Mouse (Mus musculus) embryonic facial prominence, embryonic 15.5 days (tissue): ENCODE results near the gene Pemt. TPM values are rescaled to one million over a fixed set of nuclear protein-coding genes. Genes with fewer than 3 reads are reported as not detected.
A peak's percentile ranks its signal among the peaks of the same experiment; 100 is the strongest.
"Not testable (repeated sequence)": the region's sequence is repeated elsewhere in the genome, so short reads cannot be mapped to it uniquely, and the experiment has no call there.

ENCODE experiments used
- ATAC-seq: fragments of 200-750 bp; cut with Nextera tagmentation; 2 replicates; pipeline ENCODE4 v1.8.0; 2017; ENCODE audit warnings: low read depth, moderate TSS enrichment; ENCODE audit not compliant: insufficient number of reproducible peaks, low FRiP score, low TSS enrichment
- H3K27ac ChIP-seq: fragments of 300-500 bp; sonication (generic); replicated peaks from 2 replicates; pipeline ENCODE4 v1.5.1; 2015; ENCODE audit warnings: mild to moderate bottlenecking, inconsistent platforms
- H3K27me3 ChIP-seq: fragments of 300-500 bp; sonication (generic); 2 replicates; pipeline ENCODE4 v1.6.1; 2015; ENCODE audit warnings: inconsistent platforms
- H3K36me3 ChIP-seq: fragments of 300-500 bp; sonication (generic); 2 replicates; pipeline ENCODE4 v1.6.1; 2015; ENCODE audit warnings: mild to moderate bottlenecking, inconsistent platforms
- H3K4me1 ChIP-seq: fragments of 300-500 bp; sonication (generic); 2 replicates; pipeline ENCODE4 v1.6.1; 2015; ENCODE audit warnings: inconsistent platforms
- H3K4me2 ChIP-seq: fragments of 300-500 bp; sonication (generic); replicated peaks from 2 replicates; pipeline ENCODE4 v1.6.1; 2015; ENCODE audit warnings: mild to moderate bottlenecking, inconsistent platforms
- H3K4me3 ChIP-seq: fragments of 300-500 bp; sonication (generic); replicated peaks from 2 replicates; pipeline ENCODE4 v1.5.1; 2015; ENCODE audit warnings: mild to moderate bottlenecking, inconsistent platforms
- H3K9ac ChIP-seq: fragments of 300-500 bp; sonication (generic); 2 replicates; pipeline ENCODE4 v1.6.1; 2015; ENCODE audit warnings: inconsistent platforms
- H3K9me3 ChIP-seq: fragments of 300-500 bp; sonication (generic); replicated peaks from 2 replicates; pipeline ENCODE4 v1.6.1; 2016; ENCODE audit warnings: inconsistent platforms
- WGBS: fragments of 180-500 bp; shearing (Covaris S2); methylation state at CpG from one replicate; pipeline ENCODE4 v1.1.7; 2015; 5-methylcytosine and 5-hydroxymethylcytosine counted together
- polyA plus RNA-seq: library from polyadenylated mRNA; unstranded; fragments of >200 nt; fragmentation: Nextera tagmentation; extraction: Ambion mirVana; gene quantifications from 2 replicates; pipeline ENCODE4 v1.2.1, GENCODE M21; 2015

The Pemt gene
- polyA plus RNA-seq, 1 experiment from 2014 or later, result 5.9 TPM

DNA sequence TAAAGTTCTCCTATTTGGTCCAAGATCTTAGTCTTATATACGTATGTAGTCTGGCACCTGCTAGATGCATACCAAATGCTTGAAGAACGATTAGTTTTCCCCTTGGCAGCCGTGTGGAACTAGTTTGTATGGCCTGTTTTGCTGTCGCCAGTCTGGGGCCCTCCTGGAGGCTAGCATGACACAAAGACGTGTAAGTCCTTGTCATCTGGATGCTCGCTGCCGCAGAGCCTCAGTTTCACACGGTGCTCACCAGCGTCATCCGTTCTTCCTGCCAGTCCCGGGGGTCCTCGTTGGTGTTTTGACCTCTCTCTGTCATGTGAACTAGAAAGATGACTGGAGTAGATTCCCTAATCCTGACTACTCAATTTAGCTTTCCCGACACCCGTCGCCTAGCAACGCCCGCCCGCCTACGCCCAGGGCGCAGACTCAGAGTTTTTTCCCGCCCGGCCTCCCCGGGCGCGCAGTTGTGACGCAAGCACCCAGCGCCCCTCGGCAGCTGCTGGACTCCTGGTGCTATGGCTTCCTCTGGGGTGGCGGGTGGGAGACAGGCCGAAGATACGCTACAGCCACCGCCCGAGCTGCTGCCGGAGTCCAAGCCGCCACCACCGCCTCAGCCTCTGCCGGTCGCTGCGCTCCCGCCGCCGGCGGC lies 98.4 kb downstream of the Pemt start, which contains the start of gene Med9:
Gene Med9 (plus strand): TSS at position 455 of the 649 bp plus-strand sequence.
- no peaks in the 10 kb centered on the region for H3K9me3 ChIP-seq

DNA sequence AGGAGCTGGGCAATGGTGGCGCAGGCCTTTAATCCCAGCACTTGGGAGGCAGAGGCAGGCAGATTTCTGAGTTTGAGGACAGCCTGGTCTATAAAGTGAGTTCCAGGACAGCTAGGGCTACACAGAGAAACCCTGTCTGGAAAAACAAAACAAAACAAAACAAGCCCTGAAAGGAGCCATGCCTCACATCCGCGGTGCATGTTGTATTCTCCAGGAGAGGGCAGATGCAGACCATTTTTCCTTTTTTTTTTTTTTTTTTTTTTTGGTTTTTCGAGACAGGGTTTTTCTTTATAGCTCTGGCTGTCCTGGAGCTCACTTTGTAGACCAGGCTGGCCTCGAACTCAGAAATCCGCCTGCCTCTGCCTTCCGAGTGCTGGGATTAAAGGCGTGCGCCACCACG lies 101.4 kb downstream of the Pemt start:
- not testable (repeated sequence) for H3K27ac ChIP-seq, ATAC-seq, H3K9me3 ChIP-seq, H3K4me3 ChIP-seq, H3K27me3 ChIP-seq, H3K9ac ChIP-seq, H3K36me3 ChIP-seq, H3K4me2 ChIP-seq
- WGBS, result 84% methylated on average over 10 of the region's 10 CpGs
- H3K4me1 ChIP-seq, result peaks cover 11% of the 10 kb centered on the region

More for the DNA sequence above, 98.4 kb downstream of the Pemt start, which contains the start of gene Med9:
- Histone ChIP-seq H3K9ac (peak within 1 kb of the TSS; percentile 99), H3K4me3 (peak within 1 kb of the TSS; percentile 99), H3K36me3 (peaks cover 8% of the 10 kb centered on the region; the same call in 1 of the 2 replicates), H3K27me3 (no peaks in the 10 kb centered on the region), H3K27ac (peak within 1 kb of the TSS; percentile 80), H3K4me1 (peaks cover 11% of the 10 kb centered on the region), H3K4me2 (peak within 1 kb of the TSS; percentile 81)
- peak; percentile 94 for ATAC-seq
- WGBS, result under 1% methylated on average over 43 of the region's 43 CpGs

DNA sequence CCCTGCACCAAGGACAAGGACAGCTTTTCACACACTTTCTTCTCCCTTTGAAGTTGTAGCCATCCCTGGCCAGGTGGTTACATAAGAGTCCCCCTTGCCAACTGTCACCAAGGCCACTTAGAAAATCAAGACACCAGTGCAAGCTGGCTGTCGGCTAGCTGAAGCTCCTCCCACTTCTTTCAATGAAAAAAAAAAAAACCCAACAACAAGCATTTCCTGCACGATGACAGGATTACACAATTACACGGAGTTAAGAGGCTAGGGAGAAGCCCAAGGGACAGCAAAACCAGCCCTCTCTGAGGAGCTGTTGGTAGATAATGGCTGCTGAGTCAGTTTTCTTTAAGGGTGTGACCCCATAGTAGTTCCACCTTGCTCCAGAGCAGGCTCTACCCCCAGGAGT lies 104.9 kb downstream of the Pemt start:
- H3K4me3 ChIP-seq, result no peak overlapping the region
- H3K27ac ChIP-seq, result no peak overlapping the region
- no peaks in the 10 kb centered on the region for H3K36me3 ChIP-seq
- H3K4me1 ChIP-seq, result no peaks in the 10 kb centered on the region
- no peak overlapping the region for H3K9ac ChIP-seq
- WGBS, result 11% methylated on average over 3 of the region's 3 CpGs
- H3K4me2 ChIP-seq, result no peak overlapping the region
- H3K9me3 ChIP-seq, result no peaks in the 10 kb centered on the region
- H3K27me3 ChIP-seq, result no peaks in the 10 kb centered on the region
- ATAC-seq, result no peak

DNA sequence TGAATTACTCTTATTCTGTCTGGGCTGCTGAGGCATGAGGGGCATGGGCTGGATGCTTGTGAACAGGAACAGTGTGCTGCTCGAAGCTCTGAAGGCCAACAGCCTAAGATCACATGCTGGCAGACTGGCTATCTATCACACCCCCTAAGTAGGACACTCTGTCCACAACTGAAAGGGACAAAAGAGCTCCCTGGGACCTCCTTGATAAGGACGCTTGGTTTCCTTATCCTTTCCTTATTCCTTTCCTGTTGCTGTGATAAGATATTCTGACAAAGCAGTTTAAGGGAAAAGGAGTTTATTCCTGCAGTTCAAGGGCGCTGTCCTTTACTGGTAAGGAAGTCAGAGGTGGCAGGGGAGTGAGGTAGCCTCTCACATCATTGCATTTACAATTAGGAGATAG lies 105.6 kb downstream of the Pemt start:
- Histone ChIP-seq H3K4me2 (no peak overlapping the region), H3K27ac (no peak overlapping the region), H3K9me3 (no peaks in the 10 kb centered on the region), H3K4me3 (no peak overlapping the region), H3K9ac (no peak overlapping the region), H3K4me1 (no peaks in the 10 kb centered on the region), H3K36me3 (no peaks in the 10 kb centered on the region), H3K27me3 (no peaks in the 10 kb centered on the region)
- ATAC-seq, result no peak
- 67% methylated on average over 3 of the region's 3 CpGs for WGBS

DNA sequence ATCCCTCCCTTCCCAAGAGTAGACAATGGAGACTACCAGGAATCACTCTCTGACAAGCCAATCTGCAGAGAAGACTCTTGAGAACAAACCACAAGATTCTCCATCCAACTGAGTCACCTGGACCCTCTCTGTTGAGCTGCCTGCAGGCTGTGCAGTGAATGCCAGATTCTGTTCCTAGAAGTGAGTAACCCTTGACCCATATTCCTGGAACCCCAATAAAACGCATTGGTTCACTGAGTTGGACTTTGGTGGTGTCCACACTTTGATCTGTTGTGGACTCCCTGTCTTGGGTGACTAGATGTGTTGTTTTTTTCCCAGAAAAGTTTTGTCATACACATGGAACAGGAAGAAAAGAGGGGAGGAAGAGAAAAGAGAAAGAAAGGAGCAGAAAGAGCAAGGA lies 106.5 kb downstream of the Pemt start:
- Histone ChIP-seq H3K4me1 (no peaks in the 10 kb centered on the region), H3K9ac (no peak overlapping the region), H3K4me3 (no peak overlapping the region), H3K4me2 (no peak overlapping the region), H3K9me3 (no peaks in the 10 kb centered on the region), H3K36me3 (no peaks in the 10 kb centered on the region), H3K27me3 (no peaks in the 10 kb centered on the region), H3K27ac (no peak overlapping the region)
- ATAC-seq, result no peak
- 60% methylated on average over 1 of the region's 1 CpGs for WGBS

DNA sequence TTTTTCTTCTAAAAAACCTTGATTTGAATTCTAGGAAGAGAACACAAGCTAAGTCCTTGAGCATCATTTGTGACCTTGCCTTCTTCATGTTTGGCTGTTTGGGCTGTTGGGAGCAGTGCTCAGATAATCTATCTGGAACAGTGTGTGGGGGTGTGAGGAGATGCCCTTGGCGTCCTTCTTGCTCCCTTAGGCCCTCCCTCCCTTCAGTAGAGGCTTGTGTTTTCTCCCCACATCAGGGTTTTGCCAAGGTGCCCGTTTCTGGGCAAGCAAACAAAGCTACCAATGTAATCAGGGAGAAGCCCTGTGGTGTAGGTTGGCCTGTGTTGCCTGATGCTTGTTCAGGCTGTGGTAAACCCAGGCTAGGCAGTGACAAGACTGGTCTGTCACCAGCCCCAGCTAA lies 108.7 kb downstream of the Pemt start:
- no peaks in the 10 kb centered on the region for H3K9me3 ChIP-seq
- no peak overlapping the region for H3K4me3 ChIP-seq
- 42% methylated on average over 2 of the region's 2 CpGs for WGBS
- H3K27ac ChIP-seq, result no peak overlapping the region
- no peak overlapping the region for H3K9ac ChIP-seq
- H3K36me3 ChIP-seq, result no peaks in the 10 kb centered on the region
- ATAC-seq, result no peak
- H3K4me1 ChIP-seq, result no peaks in the 10 kb centered on the region
- H3K27me3 ChIP-seq, result no peaks in the 10 kb centered on the region
- no peak overlapping the region for H3K4me2 ChIP-seq

DNA sequence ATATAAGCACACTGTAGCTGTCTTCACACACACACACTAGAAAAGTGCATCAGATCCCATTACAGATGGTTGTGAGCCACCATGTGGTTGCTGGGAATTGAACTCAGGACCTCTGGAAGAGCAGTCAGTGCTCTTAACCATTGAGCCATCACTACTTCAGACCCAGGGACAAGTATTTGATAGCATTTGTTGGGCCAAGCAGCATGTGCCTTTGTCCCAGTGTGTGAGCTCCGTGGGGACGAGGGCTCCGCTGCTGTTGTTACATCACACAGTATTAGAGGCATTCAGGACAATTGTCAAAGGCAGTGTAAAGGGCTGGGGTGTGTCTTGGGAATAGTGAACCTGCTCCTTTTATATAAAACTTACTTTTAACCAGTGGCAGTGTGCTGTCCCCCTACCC lies 109.3 kb downstream of the Pemt start:
- ATAC-seq, result no peak
- no peaks in the 10 kb centered on the region for H3K4me1 ChIP-seq
- no peak overlapping the region for H3K4me3 ChIP-seq
- WGBS, result 69% methylated on average over 3 of the region's 3 CpGs
- H3K9ac ChIP-seq, result no peak overlapping the region
- no peaks in the 10 kb centered on the region for H3K36me3 ChIP-seq
- no peak overlapping the region for H3K4me2 ChIP-seq
- H3K27me3 ChIP-seq, result no peaks in the 10 kb centered on the region
- H3K27ac ChIP-seq, result no peak overlapping the region
- H3K9me3 ChIP-seq, result no peaks in the 10 kb centered on the region

DNA sequence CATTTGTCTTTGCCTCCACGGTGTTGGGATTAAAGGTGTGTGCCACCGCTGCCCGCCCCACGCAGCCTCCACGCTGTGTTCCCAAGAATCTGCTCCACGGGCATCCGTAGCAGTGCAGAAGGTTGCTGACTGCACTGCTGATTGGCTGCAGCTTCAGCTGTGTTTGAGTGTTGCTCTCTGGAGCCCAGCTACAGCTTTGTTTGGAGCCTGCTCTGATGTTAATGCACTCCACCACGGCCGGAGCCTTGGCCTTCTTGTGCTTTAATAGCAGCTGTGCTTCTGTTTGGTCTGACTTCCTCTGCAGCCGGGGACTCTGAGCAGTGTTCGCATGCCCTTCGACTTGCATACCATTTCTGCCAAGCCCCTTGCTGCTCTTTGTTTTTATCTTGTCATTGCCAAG lies 112.3 kb downstream of the Pemt start:
- H3K9ac ChIP-seq, result no peak overlapping the region
- WGBS, result 48% methylated on average over 12 of the region's 12 CpGs
- H3K27me3 ChIP-seq, result 0 out of 2 replicates have a peak, but pooled peaks cover 7% of the 10 kb centered on the region
- no peaks in the 10 kb centered on the region for H3K36me3 ChIP-seq
- H3K9me3 ChIP-seq, result no peaks in the 10 kb centered on the region
- no peak for ATAC-seq
- H3K4me1 ChIP-seq, result no peaks in the 10 kb centered on the region
- no peak overlapping the region for H3K4me3 ChIP-seq
- no peak overlapping the region for H3K4me2 ChIP-seq
- no peak overlapping the region for H3K27ac ChIP-seq

DNA sequence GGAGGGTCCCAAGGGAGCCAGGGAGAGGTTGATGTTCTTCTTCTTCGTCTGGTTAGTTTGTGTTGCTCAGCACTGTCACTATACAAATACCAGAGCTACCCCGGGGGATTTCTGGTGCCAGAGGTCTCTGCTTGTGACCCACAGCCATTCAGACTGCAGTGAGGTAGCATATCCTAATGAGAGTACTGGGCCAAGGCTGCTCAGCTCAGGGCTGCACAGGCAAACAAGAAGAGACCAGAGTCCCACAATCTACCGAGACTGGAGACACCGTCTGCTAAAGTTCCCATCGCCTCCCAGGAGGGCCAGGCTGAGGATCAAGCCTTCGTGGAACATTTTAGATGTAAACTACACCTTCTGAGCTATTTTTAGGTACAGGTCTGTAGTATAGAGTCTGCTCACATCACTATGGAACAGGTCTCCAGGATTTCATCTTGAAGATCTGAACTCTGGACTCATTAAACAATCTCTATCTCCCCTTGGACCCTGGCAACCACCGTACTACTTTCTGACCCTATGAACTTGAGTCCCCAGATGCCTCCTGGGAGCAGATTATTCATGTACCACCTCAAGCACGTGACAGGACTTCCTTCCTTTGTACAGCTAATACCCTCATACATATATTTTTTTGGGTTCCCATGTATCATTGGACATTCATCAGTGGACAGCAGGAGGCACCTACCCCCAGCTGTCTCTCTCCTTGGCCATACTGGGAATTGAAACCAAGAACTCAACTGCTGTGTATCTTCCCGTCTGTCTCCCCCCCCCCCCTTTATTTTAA lies 113.5 kb downstream of the Pemt start:
- Histone ChIP-seq H3K36me3 (no peaks in the 10 kb centered on the region), H3K27ac (no peak overlapping the region), H3K4me3 (no peak overlapping the region), H3K4me2 (no peak overlapping the region), H3K9ac (no peak overlapping the region), H3K27me3 (0 out of 2 replicates have a peak, but pooled peaks cover 7% of the 10 kb centered on the region), H3K4me1 (no peaks in the 10 kb centered on the region), H3K9me3 (no peaks in the 10 kb centered on the region)
- ATAC-seq, result no peak
- WGBS, result 67% methylated on average over 9 of the region's 9 CpGs

DNA sequence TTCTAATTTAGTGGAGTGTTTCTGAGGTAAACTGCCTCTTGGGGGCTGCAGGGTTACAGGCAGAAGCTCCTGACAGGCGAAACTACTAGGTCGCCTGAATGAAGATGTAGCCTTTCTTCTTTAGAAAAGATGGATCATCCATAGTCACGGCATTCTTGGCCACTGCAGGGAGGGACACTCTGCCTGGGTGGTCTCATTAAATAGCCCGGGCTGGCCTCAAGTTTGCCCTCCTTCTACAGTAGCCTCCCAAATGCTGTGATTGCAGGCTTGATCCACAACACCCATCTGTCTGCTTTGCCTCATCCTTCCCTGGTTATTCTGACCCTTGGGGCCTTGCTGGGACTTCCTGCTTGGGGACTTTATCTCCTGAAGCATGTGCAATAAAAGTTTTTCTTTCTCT lies 116.3 kb downstream of the Pemt start:
- H3K36me3 ChIP-seq, result no peaks in the 10 kb centered on the region
- no peaks in the 10 kb centered on the region for H3K4me1 ChIP-seq
- 0 out of 2 replicates have a peak, but pooled peaks cover 7% of the 10 kb centered on the region for H3K27me3 ChIP-seq
- ATAC-seq, result no peak
- 66% methylated on average over 4 of the region's 4 CpGs for WGBS
- H3K27ac ChIP-seq, result no peak overlapping the region
- H3K4me2 ChIP-seq, result no peak overlapping the region
- H3K4me3 ChIP-seq, result no peak overlapping the region
- no peaks in the 10 kb centered on the region for H3K9me3 ChIP-seq
- H3K9ac ChIP-seq, result no peak overlapping the region

DNA sequence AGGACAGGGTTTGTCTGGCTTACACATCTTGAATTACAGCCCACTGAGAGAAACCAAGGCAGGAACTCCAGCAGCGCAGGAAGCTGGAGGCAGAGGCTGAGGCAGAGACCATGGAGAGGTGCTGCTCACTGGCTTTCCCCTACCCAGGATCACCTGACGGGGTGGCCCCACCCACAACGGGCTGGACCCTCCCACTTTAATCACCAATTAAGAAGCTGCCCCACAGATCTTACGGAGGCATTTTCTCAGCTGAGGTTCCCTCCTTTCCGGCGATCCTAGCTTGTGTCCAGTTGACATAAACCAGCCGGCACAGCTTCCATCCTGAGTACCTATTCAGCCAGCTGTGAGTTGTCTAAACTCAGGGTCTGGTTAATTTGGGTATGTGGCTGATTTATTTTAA lies 125.0 kb downstream of the Pemt start:
- Histone ChIP-seq H3K4me2 (no peak overlapping the region), H3K9ac (no peak overlapping the region), H3K4me3 (no peak overlapping the region), H3K27me3 (no peaks in the 10 kb centered on the region), H3K36me3 (no peaks in the 10 kb centered on the region), H3K9me3 (no peaks in the 10 kb centered on the region), H3K4me1 (0 out of 2 replicates have a peak, but pooled peaks cover 4% of the 10 kb centered on the region), H3K27ac (no peak overlapping the region)
- no peak for ATAC-seq
- WGBS, result 15% methylated on average over 7 of the region's 7 CpGs
